Mouse (Mus musculus): ENCODE results near the gene Tmprss6. TPM values are rescaled to one million over a fixed set of nuclear protein-coding genes. Genes with fewer than 3 reads are reported as not detected.

The Tmprss6 gene
- polyA plus RNA-seq, 1 experiment from 2014 or later = 0.71 TPM

DNA sequence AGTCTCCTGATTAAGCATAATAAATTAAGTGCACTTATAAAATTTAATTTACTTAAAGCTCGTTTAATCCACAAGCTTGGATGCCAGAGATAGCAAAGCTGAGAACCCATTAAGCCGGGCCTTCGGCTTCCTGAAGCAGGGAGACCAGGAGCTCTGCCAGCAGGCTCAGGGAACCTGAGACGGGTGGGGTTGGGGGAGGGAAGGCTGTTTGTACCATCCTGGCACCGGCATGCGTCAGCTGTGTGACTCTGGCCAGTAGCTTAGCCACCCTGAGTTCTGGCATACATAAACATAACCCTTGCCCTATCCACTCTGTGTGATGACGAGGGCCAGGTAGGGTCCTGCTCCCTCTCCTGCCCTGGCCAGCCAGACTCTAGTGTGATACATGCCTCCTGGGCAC lies 12.4 kb downstream of the Tmprss6 start:
- Histone ChIP-seq H3K36me3 (no peaks in the 10 kb centered on the region), H3K27me3 (replicated peaks) (no peaks in the 10 kb centered on the region), H3K27ac (no peak overlapping the region), H3K4me1 (no peaks in the 10 kb centered on the region), H3K9me3 (no peaks in the 10 kb centered on the region), H3K4me2 (replicated peaks) (no peak overlapping the region), H3K4me3 (no peak overlapping the region), H3K9ac (no peak overlapping the region)
- ATAC-seq (ENCODE audit: low FRiP score, low read depth) = no peak
- WGBS = 68% methylated on average over 7 of the region's 7 CpGs

GRCm38 (mm10) chr15:78455168-78455567 lies 13.3 kb downstream of the Tmprss6 start:
- no peaks in the 10 kb centered on the region for H3K27me3 ChIP-seq (replicated peaks)
- no peaks in the 10 kb centered on the region for H3K9me3 ChIP-seq
- no peaks in the 10 kb centered on the region for H3K4me1 ChIP-seq
- ATAC-seq (ENCODE audit: low FRiP score, low read depth) = no peak
- H3K36me3 ChIP-seq = no peaks in the 10 kb centered on the region
- no peak overlapping the region for H3K4me3 ChIP-seq
- H3K9ac ChIP-seq = no peak overlapping the region
- 84% methylated on average over 4 of the region's 4 CpGs for WGBS
- no peak overlapping the region for H3K27ac ChIP-seq
- no peak overlapping the region for H3K4me2 ChIP-seq (replicated peaks)

- Histone ChIP-seq H3K9me3 (no peaks in the 10 kb centered on the region), H3K36me3 (no peaks in the 10 kb centered on the region), H3K27me3 (replicated peaks) (no peaks in the 10 kb centered on the region), H3K27ac (no peak overlapping the region), H3K4me3 (no peak overlapping the region), H3K4me2 (replicated peaks) (no peak overlapping the region), H3K9ac (no peak overlapping the region), H3K4me1 (peaks cover 8% of the 10 kb centered on the region)
- no peak for ATAC-seq (ENCODE audit: low FRiP score, low read depth)
- 85% methylated on average over 3 of the region's 3 CpGs for WGBS
Measured at GRCm38 (mm10) chr15:78452929-78453328, 15.5 kb downstream of the Tmprss6 start.

GRCm38 (mm10) chr15:78451201-78451600 lies 17.2 kb downstream of the Tmprss6 start:
- WGBS = 88% methylated on average over 2 of the region's 2 CpGs
- Histone ChIP-seq H3K9ac (no peak overlapping the region), H3K27me3 (replicated peaks) (no peaks in the 10 kb centered on the region), H3K4me3 (no peak overlapping the region), H3K9me3 (no peaks in the 10 kb centered on the region), H3K4me2 (replicated peaks) (no peak overlapping the region), H3K36me3 (no peaks in the 10 kb centered on the region), H3K4me1 (peaks cover 8% of the 10 kb centered on the region), H3K27ac (no peak overlapping the region)
- no peak for ATAC-seq (ENCODE audit: low FRiP score, low read depth)

DNA sequence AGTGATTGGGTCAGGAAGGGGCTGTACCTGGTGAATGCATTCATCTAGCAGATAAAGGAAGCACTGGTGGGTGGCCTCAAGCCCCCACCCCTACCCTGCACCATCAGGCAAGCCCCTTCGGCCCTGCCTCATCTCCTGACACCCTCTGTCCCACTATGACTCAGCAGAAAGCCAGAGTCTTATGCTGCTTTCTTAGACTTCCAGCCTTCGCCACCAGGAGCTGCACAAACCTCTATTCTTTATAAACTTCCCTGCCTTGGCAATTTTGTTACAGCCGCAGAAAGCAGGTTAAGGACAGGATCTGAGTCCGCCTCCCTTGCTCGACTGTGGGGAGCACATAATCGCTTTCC lies 18.0 kb downstream of the Tmprss6 start:
- no peaks in the 10 kb centered on the region for H3K27me3 ChIP-seq (replicated peaks)
- H3K9ac ChIP-seq = no peak overlapping the region
- H3K4me2 ChIP-seq (replicated peaks) = no peak overlapping the region
- no peaks in the 10 kb centered on the region for H3K36me3 ChIP-seq
- H3K4me1 ChIP-seq = peaks cover 8% of the 10 kb centered on the region
- WGBS = 82% methylated on average over 6 of the region's 6 CpGs
- H3K9me3 ChIP-seq = no peaks in the 10 kb centered on the region
- H3K4me3 ChIP-seq = no peak overlapping the region
- ATAC-seq (ENCODE audit: low FRiP score, low read depth) = no peak
- no peak overlapping the region for H3K27ac ChIP-seq

DNA sequence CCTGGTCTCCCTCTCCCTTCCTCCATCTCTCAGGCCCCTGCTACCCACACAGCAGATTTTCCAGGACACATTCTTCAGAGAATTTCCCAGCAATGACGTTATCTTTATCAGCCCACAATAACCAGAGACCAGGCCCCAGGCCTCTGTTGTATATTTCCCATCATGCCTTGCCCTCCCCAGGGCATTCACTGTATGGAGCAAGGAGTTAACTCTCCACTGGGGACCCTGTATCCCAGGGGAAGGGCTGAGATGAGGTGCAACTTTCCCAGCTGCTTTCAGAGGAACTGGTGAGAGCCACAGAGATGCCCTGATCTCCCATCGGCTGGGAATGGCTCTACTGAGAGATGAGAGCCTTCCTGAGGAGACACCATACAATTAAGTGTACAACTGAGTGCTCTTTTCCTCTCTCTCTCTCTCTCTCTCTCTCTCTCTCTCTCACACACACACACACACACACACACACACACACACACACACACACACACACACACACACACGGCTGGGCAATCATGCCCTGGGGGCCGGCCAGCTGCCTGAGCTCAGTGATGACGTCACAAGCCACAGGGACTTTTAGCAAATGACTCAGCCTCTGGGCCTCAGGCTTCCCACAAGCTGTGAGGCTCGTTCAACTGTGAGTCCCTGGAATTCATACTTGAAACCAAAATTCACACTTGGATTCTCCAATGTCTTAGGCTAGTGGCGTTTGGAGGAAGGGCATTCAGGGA lies 18.6 kb downstream of the Tmprss6 start:
- Histone ChIP-seq H3K4me3 (no peak overlapping the region), H3K27ac (peak overlapping the region; percentile 0; the same call in 1 of the 2 replicates), H3K27me3 (replicated peaks) (no peaks in the 10 kb centered on the region), H3K36me3 (no peaks in the 10 kb centered on the region), H3K4me2 (replicated peaks) (no peak overlapping the region), H3K4me1 (peaks cover 8% of the 10 kb centered on the region), H3K9me3 (no peaks in the 10 kb centered on the region), H3K9ac (no peak overlapping the region)
- 48% methylated on average over 7 of the region's 7 CpGs for WGBS
- ATAC-seq (ENCODE audit: low FRiP score, low read depth) = no peak

GRCm38 (mm10) chr15:78449131-78449530 lies 19.3 kb downstream of the Tmprss6 start:
- 0 out of 2 replicates have a peak overlapping the region, but pooled peaks have one; percentile 0 for H3K27ac ChIP-seq
- WGBS = 84% methylated on average over 6 of the region's 6 CpGs
- H3K4me1 ChIP-seq = peaks cover 8% of the 10 kb centered on the region
- H3K9ac ChIP-seq = no peak overlapping the region
- H3K4me2 ChIP-seq (replicated peaks) = no peak overlapping the region
- no peak for ATAC-seq (ENCODE audit: low FRiP score, low read depth)
- no peaks in the 10 kb centered on the region for H3K27me3 ChIP-seq (replicated peaks)
- H3K9me3 ChIP-seq = no peaks in the 10 kb centered on the region
- H3K36me3 ChIP-seq = no peaks in the 10 kb centered on the region
- H3K4me3 ChIP-seq = no peak overlapping the region

- WGBS = 1% methylated on average over 22 of the region's 22 CpGs
Measured at GRCm38 (mm10) chr15:78447746-78448535, 20.5 kb downstream of the Tmprss6 start.

GRCm38 (mm10) chr15:78447121-78447520 lies 21.3 kb downstream of the Tmprss6 start:
- no peaks in the 10 kb centered on the region for H3K27me3 ChIP-seq (replicated peaks)
- no peaks in the 10 kb centered on the region for H3K9me3 ChIP-seq

More at GRCm38 (mm10) chr15:78447746-78448535, 20.5 kb downstream of the Tmprss6 start:
- Histone ChIP-seq H3K36me3 (no peaks in the 10 kb centered on the region), H3K4me1 (peaks cover 11% of the 10 kb centered on the region), H3K27me3 (replicated peaks) (no peaks in the 10 kb centered on the region), H3K27ac (no peak overlapping the region), H3K9ac (peak overlapping the region; percentile 51), H3K4me3 (peak overlapping the region; percentile 16), H3K4me2 (replicated peaks) (peak overlapping the region; percentile 62), H3K9me3 (no peaks in the 10 kb centered on the region)
- peak; percentile 38; the same call in 1 of the 2 replicates for ATAC-seq (ENCODE audit: low FRiP score, low read depth)

GRCm38 (mm10) chr15:78443857-78444256 lies 24.6 kb downstream of the Tmprss6 start:
- no peak overlapping the region for H3K9ac ChIP-seq
- H3K27ac ChIP-seq = no peak overlapping the region
- WGBS = 61% methylated on average over 6 of the region's 6 CpGs
- H3K4me1 ChIP-seq = peaks cover 6% of the 10 kb centered on the region
- H3K4me2 ChIP-seq (replicated peaks) = no peak overlapping the region
- H3K36me3 ChIP-seq = no peaks in the 10 kb centered on the region
- ATAC-seq (ENCODE audit: low FRiP score, low read depth) = no peak
- H3K4me3 ChIP-seq = no peak overlapping the region
- no peaks in the 10 kb centered on the region for H3K27me3 ChIP-seq (replicated peaks)
- no peaks in the 10 kb centered on the region for H3K9me3 ChIP-seq

More at GRCm38 (mm10) chr15:78447121-78447520, 21.3 kb downstream of the Tmprss6 start:
- no peaks in the 10 kb centered on the region for H3K36me3 ChIP-seq
- no peak for ATAC-seq (ENCODE audit: low FRiP score, low read depth)
- 58% methylated on average over 7 of the region's 7 CpGs for WGBS
- H3K9ac ChIP-seq = no peak overlapping the region
- H3K4me1 ChIP-seq = peaks cover 11% of the 10 kb centered on the region
- H3K4me2 ChIP-seq (replicated peaks) = no peak overlapping the region
- H3K4me3 ChIP-seq = no peak overlapping the region
- H3K27ac ChIP-seq = no peak overlapping the region

DNA sequence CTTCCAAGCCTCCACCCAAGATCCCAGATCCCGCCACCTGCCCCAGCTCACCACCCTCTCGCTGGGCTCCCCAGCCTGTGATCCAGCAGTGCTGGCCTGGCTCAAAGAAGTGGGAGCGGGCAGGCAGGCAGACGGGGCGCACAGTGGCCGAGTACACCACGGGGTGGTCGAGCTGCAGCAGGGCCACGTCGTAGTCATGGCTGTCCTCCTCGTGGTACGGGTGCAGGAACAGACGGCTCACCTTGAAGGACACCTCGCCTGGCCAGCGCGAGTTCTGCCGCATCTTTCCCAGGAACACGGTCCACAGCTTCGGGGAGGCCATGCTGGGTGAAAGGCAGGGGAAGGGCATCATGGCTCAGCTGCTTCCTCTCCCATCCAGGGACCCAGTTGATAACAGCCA lies 26.2 kb downstream of the Tmprss6 start:
- no peaks in the 10 kb centered on the region for H3K9me3 ChIP-seq
- no peak overlapping the region for H3K4me3 ChIP-seq
- ATAC-seq (ENCODE audit: low FRiP score, low read depth) = no peak
- no peak overlapping the region for H3K9ac ChIP-seq
- H3K27me3 ChIP-seq (replicated peaks) = 0 out of 2 replicates have a peak, but pooled peaks cover 4% of the 10 kb centered on the region
- no peak overlapping the region for H3K27ac ChIP-seq
- peaks cover 15% of the 10 kb centered on the region for H3K4me1 ChIP-seq
- H3K4me2 ChIP-seq (replicated peaks) = no peak overlapping the region
- WGBS = 90% methylated on average over 19 of the region's 19 CpGs
- no peaks in the 10 kb centered on the region; the same call in 1 of the 2 replicates for H3K36me3 ChIP-seq

- Histone ChIP-seq H3K27ac (no peak overlapping the region), H3K4me2 (replicated peaks) (no peak overlapping the region), H3K4me3 (no peak overlapping the region), H3K4me1 (peaks cover 48% of the 10 kb centered on the region), H3K9ac (no peak overlapping the region), H3K9me3 (no peaks in the 10 kb centered on the region), H3K27me3 (replicated peaks) (0 out of 2 replicates have a peak, but pooled peaks cover 6% of the 10 kb centered on the region), H3K36me3 (peaks cover 13% of the 10 kb centered on the region)
- ATAC-seq (ENCODE audit: low FRiP score, low read depth) = no peak
- 57% methylated on average over 9 of the region's 9 CpGs for WGBS
Measured at GRCm38 (mm10) chr15:78438973-78439372, 29.5 kb downstream of the Tmprss6 start.
